Mouse (Mus musculus): Measurements from ENCODE around the gene Pgs1. TPM values are rescaled to one million over a fixed set of nuclear protein-coding genes. Genes with fewer than 3 reads are reported as not detected.

Gene Pgs1
- polyA plus RNA-seq, 1 experiment from 2014 or later: 38.6 TPM

DNA sequence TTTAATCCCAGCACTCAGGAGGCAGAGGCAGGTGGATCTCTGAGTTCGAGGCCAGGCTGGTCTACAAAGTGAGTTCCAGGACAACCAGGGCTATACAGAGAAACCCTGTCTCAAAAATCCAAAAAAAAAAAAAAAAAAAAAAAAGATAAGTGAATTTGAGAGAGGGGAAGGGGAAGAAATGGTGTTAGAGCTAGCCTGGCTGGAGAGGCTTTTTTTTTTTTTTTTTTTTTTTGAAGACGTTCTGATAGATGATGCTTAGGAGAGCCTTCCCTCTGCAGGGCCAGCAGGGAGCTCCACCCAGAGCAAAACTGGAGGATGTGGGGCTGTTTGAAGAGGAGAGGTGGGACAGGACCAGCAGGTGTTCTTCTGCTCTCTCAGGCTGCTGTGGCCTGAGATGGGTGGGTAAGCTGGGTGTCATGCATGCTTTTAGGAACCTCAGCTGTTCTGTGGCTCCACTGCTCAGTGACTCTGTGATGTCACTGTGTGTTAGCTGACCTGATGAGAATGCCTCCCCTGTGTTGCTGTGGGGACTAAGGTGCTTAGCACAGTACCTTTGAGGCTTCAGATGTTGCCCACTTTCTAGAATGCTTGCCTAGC lies 14.3 kb upstream of the Pgs1 start:
- no peak for ATAC-seq (ENCODE audit: low FRiP score)
- DNase-seq (ENCODE audit: low spot score): no peak
- Histone ChIP-seq H3K4me2 (replicated peaks; ENCODE audit: low read depth, low read length) (no peak overlapping the region), H3K27me3 (ENCODE audit: control insufficient read depth, insufficient read depth, low read length) (peaks cover 9% of the 10 kb centered on the region), H3K27ac (ENCODE audit: low read depth, low read length) (no peak overlapping the region), H3K9me3 (ENCODE audit: control insufficient read depth, low read length) (no peaks in the 10 kb centered on the region), H3K9ac (ENCODE audit: low read depth, low read length) (no peak overlapping the region), H3K4me3 (ENCODE audit: low read depth, low read length) (no peak overlapping the region), H3K36me3 (ENCODE audit: control insufficient read depth, insufficient read depth, low read length) (no peaks in the 10 kb centered on the region), H3K4me1 (replicated peaks; ENCODE audit: control insufficient read depth, insufficient read depth, low read length) (peaks cover 31% of the 10 kb centered on the region)
- WGBS: 44% methylated on average over 2 of the region's 2 CpGs

DNA sequence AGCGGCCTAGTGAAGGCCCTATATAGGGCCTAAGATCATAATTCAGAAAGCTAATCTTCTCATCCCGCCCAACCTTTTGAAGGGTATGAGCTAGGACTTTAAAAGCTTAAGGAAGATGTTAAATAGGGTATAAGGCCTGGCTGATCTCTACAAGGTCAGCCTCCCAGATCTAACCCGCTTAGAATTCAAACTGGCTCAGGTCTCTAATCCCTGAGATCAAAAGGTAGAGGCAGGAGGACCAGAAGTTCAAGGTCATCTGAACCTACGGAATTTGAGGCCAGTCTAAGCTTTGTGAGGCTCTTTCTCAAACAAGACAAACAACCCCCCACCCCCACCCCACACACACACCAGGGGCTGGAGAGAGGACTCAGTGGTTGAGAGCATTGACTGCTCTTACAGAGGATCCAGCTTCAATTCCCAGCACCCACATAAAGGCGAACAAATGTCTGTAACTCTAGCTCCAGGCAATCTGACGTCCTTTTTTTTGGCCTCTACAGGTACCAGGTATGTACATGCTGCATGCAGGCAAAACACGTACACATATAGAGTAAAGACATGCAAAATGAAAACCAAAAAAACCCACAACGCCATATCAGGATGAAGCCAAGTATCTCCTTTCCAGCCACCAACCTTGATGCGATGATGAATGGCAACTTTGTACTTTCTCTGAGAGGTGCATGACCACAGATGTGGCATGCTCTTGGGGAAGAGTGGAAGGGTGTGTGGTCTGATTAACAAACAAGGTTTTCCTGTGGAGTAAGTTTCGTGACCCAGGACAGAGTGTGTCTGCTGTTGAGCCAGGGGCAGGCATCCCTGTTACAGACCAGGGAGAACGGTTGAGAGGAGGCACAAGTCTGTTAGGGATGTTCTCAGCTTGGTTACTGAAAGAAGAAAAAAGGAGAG lies 13.2 kb upstream of the Pgs1 start:
- 57% methylated on average over 11 of the region's 11 CpGs for WGBS
- Histone ChIP-seq H3K4me1 (replicated peaks; ENCODE audit: control insufficient read depth, insufficient read depth, low read length) (peaks cover 23% of the 10 kb centered on the region), H3K4me2 (replicated peaks; ENCODE audit: low read depth, low read length) (no peak overlapping the region), H3K4me3 (ENCODE audit: low read depth, low read length) (no peak overlapping the region), H3K36me3 (ENCODE audit: control insufficient read depth, insufficient read depth, low read length) (no peaks in the 10 kb centered on the region), H3K27me3 (ENCODE audit: control insufficient read depth, insufficient read depth, low read length) (0 out of 2 replicates have a peak, but pooled peaks cover 3% of the 10 kb centered on the region), H3K27ac (ENCODE audit: low read depth, low read length) (no peak overlapping the region), H3K9ac (ENCODE audit: low read depth, low read length) (no peak overlapping the region), H3K9me3 (ENCODE audit: control insufficient read depth, low read length) (no peaks in the 10 kb centered on the region)
- ATAC-seq (ENCODE audit: low FRiP score): no peak
- DNase-seq (ENCODE audit: low spot score): no peak

DNA sequence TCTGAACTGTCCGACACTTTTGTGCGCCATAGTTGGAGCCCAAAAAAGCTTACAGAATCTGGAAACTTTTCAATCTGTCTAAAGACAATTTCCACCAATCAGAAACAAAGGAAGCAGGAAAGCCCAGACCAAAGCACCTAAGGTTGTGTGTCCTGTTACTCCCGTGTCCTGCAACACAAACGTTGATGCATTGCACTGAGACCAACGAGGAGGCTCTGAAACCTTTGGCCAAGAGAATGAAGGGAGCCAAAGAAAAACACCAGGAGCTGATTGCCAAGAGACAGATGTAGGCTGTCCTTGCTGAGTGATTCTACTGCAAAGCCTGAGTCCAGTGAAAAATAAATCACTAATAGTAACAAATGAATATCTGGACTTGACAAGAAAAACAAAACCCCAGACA lies 12.5 kb upstream of the Pgs1 start:
- DNase-seq (ENCODE audit: low spot score) (no peak), ATAC-seq (ENCODE audit: low FRiP score) (no peak)
- H3K4me1 ChIP-seq (replicated peaks; ENCODE audit: control insufficient read depth, insufficient read depth, low read length): peaks cover 23% of the 10 kb centered on the region
- H3K27ac ChIP-seq (ENCODE audit: low read depth, low read length): no peak overlapping the region
- H3K27me3 ChIP-seq (ENCODE audit: control insufficient read depth, insufficient read depth, low read length): no peaks in the 10 kb centered on the region
- WGBS: 46% methylated on average over 5 of the region's 5 CpGs
- no peaks in the 10 kb centered on the region for H3K36me3 ChIP-seq (ENCODE audit: control insufficient read depth, insufficient read depth, low read length)
- H3K9me3 ChIP-seq (ENCODE audit: control insufficient read depth, low read length): no peaks in the 10 kb centered on the region
- no peak overlapping the region for H3K4me2 ChIP-seq (replicated peaks; ENCODE audit: low read depth, low read length)
- no peak overlapping the region for H3K4me3 ChIP-seq (ENCODE audit: low read depth, low read length)
- H3K9ac ChIP-seq (ENCODE audit: low read depth, low read length): no peak overlapping the region

DNA sequence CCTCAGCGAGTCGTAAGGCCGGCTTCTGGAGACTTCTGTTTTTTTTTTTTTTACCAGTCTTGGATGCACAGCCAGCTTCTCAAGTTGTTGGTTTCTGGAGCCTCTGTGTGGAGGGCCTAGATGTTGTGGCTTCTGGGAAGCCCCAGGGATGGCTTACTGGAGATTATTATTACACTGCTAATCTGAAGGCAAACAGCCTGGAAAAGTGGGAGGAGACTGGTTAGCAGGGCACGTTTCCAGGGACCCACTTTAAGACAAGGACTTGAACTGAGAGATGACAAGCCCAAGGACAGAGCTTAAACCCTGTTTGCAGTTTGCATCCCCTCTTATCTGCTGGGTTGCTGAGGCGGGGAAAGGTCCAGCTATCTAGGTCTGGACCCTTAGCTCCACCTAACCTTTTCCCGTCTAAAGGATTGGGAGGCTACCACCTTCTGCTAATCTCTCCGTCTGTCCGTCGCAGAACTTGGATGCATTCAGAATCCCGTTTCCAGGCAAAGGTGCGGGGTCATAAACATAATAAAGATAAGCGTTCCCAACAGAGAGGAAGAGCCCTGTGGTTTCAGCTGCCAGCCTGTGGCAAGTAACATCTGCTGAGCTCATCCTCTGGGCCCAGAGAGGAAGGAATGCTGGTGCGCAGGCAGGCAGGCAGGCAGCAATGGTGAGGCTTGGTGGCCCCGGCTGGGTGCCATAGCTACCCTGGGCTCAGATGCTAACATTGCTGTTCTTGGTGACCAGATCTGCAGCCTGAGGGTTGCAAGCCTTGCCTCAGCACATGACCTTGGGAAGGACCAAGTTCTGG lies 11.6 kb upstream of the Pgs1 start:
- Histone ChIP-seq H3K27ac (ENCODE audit: low read depth, low read length) (peak overlapping the region; percentile 94), H3K9ac (ENCODE audit: low read depth, low read length) (no peak overlapping the region), H3K27me3 (ENCODE audit: control insufficient read depth, insufficient read depth, low read length) (no peaks in the 10 kb centered on the region), H3K4me2 (replicated peaks; ENCODE audit: low read depth, low read length) (no peak overlapping the region), H3K4me1 (replicated peaks; ENCODE audit: control insufficient read depth, insufficient read depth, low read length) (peaks cover 23% of the 10 kb centered on the region), H3K4me3 (ENCODE audit: low read depth, low read length) (no peak overlapping the region), H3K36me3 (ENCODE audit: control insufficient read depth, insufficient read depth, low read length) (no peaks in the 10 kb centered on the region), H3K9me3 (ENCODE audit: control insufficient read depth, low read length) (no peaks in the 10 kb centered on the region)
- DNase-seq (ENCODE audit: low spot score): peak; percentile 24
- WGBS: 19% methylated on average over 14 of the region's 14 CpGs
- ATAC-seq (ENCODE audit: low FRiP score): no peak

DNA sequence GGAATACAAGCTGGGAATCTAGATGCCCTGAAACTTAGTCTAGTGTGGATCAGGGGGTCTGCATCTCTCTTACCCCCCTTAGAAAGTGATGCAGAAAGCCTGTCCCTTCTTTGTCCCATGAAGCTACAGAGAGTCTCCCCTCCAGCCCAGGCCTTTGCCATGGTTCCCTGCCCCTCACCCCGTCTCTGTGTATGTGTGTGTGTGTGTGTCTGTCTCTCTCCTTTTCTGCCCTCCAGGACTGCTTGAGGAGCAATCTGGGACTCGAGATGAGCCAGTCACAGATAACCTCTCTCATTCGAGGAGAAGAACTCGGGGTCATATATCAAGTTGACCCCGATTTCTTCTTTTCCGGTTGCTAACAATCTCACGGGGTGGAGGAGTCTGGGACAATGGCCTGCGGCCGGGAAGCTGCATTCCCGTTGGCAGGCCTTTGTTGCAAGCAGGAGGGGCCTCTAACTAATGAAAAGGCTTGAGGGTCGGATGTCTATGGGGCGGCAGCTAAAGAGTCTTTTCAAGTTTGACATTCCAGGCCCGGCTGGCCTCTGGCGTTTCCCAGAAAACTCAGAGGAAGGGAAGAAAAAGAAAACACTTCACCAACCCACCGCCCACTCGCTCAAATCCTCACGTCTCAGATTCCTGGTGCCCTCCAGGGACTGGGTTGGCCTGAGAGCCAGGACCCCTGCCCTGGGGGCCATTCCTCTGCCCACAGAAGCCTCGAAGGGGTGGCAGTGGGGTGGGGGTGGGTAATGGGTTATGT lies 10.7 kb upstream of the Pgs1 start:
- H3K9me3 ChIP-seq (ENCODE audit: control insufficient read depth, low read length): no peaks in the 10 kb centered on the region
- no peaks in the 10 kb centered on the region for H3K36me3 ChIP-seq (ENCODE audit: control insufficient read depth, insufficient read depth, low read length)
- DNase-seq (ENCODE audit: low spot score) (peak; percentile 76), ATAC-seq (ENCODE audit: low FRiP score) (peak; percentile 67)
- H3K9ac ChIP-seq (ENCODE audit: low read depth, low read length): peak overlapping the region; percentile 45; the same call in 1 of the 2 replicates
- peak overlapping the region; percentile 26 for H3K4me2 ChIP-seq (replicated peaks; ENCODE audit: low read depth, low read length)
- H3K4me1 ChIP-seq (replicated peaks; ENCODE audit: control insufficient read depth, insufficient read depth, low read length): peaks cover 23% of the 10 kb centered on the region
- peak overlapping the region; percentile 94 for H3K27ac ChIP-seq (ENCODE audit: low read depth, low read length)
- no peaks in the 10 kb centered on the region for H3K27me3 ChIP-seq (ENCODE audit: control insufficient read depth, insufficient read depth, low read length)
- H3K4me3 ChIP-seq (ENCODE audit: low read depth, low read length): no peak overlapping the region
- WGBS: under 1% methylated on average over 18 of the region's 18 CpGs

DNA sequence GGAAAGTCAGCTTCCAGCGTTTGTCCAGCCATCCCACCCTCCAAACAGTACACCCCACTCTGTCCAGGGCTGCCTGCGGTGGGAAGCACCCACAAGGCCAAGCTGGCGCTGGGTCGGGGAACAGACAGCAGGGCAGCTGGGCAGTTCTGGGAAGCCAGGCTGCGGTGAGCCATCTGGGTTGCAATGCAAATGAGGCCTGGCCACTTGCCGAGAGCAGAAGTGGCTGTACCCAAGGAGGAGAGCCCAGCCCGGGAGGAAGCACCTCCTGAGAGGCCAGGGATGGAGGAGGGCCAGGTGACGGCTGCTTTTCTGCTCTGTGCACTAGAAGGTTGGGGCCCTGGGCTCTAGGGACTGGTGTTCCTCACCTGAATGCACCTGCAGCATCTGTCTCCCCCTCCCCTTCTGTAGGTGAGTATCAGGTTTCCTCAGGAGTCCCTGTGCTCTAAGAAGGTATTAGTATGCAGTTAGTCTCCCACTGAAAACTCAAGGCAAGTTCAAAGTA lies 10.0 kb upstream of the Pgs1 start:
- peak overlapping the region; percentile 26 for H3K4me2 ChIP-seq (replicated peaks; ENCODE audit: low read depth, low read length)
- no peaks in the 10 kb centered on the region for H3K9me3 ChIP-seq (ENCODE audit: control insufficient read depth, low read length)
- H3K27me3 ChIP-seq (ENCODE audit: control insufficient read depth, insufficient read depth, low read length): no peaks in the 10 kb centered on the region
- H3K4me3 ChIP-seq (ENCODE audit: low read depth, low read length): no peak overlapping the region
- no peaks in the 10 kb centered on the region for H3K36me3 ChIP-seq (ENCODE audit: control insufficient read depth, insufficient read depth, low read length)
- WGBS: 3% methylated on average over 8 of the region's 8 CpGs
- H3K9ac ChIP-seq (ENCODE audit: low read depth, low read length): peak overlapping the region; percentile 45; the same call in 1 of the 2 replicates
- DNase-seq (ENCODE audit: low spot score) (peak; percentile 64), ATAC-seq (ENCODE audit: low FRiP score) (peak; percentile 68)
- peaks cover 23% of the 10 kb centered on the region for H3K4me1 ChIP-seq (replicated peaks; ENCODE audit: control insufficient read depth, insufficient read depth, low read length)
- H3K27ac ChIP-seq (ENCODE audit: low read depth, low read length): peak overlapping the region; percentile 94

DNA sequence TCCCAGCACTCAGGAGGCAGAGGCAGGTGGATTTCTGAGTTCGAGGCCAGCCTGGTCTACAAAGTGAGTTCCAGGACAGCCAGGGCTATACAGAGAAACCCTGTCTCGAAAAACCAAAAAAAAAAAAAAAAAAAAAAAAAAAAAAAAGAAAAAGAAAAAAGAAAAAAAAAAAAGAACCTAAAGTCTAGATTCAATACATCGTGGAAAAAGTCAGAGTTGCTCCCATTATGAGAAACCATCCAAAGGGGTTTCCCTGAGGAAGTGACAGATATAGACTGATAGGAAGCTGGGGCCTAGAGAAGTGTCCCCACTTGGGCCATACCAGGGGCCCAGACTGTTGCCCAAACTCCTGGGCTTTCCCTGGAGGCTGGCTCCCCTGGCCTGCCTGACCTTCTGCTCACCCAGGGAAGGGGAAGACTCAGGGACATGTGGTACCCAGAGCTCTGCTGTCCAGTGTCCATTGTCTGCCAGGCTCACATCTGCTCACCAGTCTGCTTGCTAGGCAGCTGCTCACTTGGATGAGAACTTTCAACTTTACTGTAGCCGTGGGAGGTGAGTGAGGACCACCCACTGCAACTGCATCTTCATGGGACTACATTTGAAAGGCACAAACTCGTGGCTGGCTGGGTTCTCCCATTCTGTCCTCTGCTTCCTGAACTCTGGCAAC lies 8.3 kb upstream of the Pgs1 start:
- Histone ChIP-seq H3K4me1 (replicated peaks; ENCODE audit: control insufficient read depth, insufficient read depth, low read length) (peaks cover 23% of the 10 kb centered on the region), H3K36me3 (ENCODE audit: control insufficient read depth, insufficient read depth, low read length) (no peaks in the 10 kb centered on the region), H3K27ac (ENCODE audit: low read depth, low read length) (no peak overlapping the region), H3K9me3 (ENCODE audit: control insufficient read depth, low read length) (no peaks in the 10 kb centered on the region), H3K4me2 (replicated peaks; ENCODE audit: low read depth, low read length) (no peak overlapping the region), H3K4me3 (ENCODE audit: low read depth, low read length) (no peak overlapping the region), H3K27me3 (ENCODE audit: control insufficient read depth, insufficient read depth, low read length) (no peaks in the 10 kb centered on the region), H3K9ac (ENCODE audit: low read depth, low read length) (no peak overlapping the region)
- DNase-seq (ENCODE audit: low spot score) (no peak), ATAC-seq (ENCODE audit: low FRiP score) (no peak)
- WGBS: 58% methylated on average over 4 of the region's 5 CpGs
